Mouse (Mus musculus): ENCODE data around the gene Ncapg.

The Ncapg gene

GRCm38 (mm10) chr5:45706811-45707210 is 37.1 kb downstream of the Ncapg start:
- DNase-seq: no peak

GRCm38 (mm10) chr5:45709653-45710052 is 39.9 kb downstream of the Ncapg start:
- no peak for DNase-seq

- no peak for DNase-seq
Measured at GRCm38 (mm10) chr5:45718848-45719488, 49.2 kb downstream of the Ncapg start.

- no peak for DNase-seq
Measured at GRCm38 (mm10) chr5:45733751-45734150, 64.0 kb downstream of the Ncapg start.

GRCm38 (mm10) chr5:45737911-45738310 is 68.2 kb downstream of the Ncapg start:
- DNase-seq: no peak

Data from thymus, postnatal 4 days (tissue).